Mouse (Mus musculus): ENCODE data around the gene Nxpe5.

- TF ChIP-seq POLR2A (IDR thresholded peaks at IDR 0.05; ENCODE audit: insufficient read depth, low read depth, low read length) (no peak), CTCF (IDR thresholded peaks at IDR 0.05) (no peak), EP300 (IDR thresholded peaks at IDR 0.05; ENCODE audit: insufficient read depth, low read depth, low read length) (no peak)
Measured at GRCm38 (mm10) chr5:138229511-138229910, 3.8 kb downstream of the Nxpe5 start.
